Mouse (Mus musculus) MN1 (cell line): ENCODE results near the gene Ccdc78.

Source experiments
- DNase-seq: peaks from one replicate; pipeline ENCODE4 v3.0.0-alpha.2; 2016; ENCODE audit warnings: low spot score

The Ccdc78 gene

DNA sequence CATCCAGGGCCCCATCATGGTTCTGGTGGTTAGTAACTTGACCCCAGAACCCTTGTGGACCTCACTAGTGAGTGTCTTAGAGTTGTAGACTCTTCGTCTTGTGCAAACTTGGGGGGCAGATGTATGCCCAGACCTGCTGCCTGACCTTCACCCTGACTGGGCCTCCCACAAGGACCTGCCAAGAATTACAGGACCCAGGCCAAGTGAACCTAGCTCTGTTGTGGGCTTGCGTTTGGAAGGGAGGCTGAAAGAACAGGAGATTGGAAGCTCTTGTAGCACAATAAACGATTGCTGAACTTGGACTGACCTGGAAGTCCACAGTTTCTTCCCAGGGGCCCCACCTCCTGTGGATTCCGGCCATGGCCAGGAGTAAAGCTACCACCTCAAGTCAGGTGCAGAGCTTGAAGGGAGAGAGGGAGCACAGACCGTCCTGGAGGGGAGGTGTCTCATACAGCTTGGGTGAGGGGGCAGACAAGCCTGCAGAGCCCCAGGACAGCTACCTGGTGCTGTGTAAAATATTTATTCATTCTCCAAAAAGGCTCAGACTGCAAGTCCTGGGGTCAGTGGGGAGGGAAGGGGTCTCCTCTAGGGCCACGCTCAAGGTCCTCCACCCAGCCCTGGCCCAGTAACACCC, 47.7 kb downstream of the Ccdc78 start:
- DNase-seq = no peak

DNA sequence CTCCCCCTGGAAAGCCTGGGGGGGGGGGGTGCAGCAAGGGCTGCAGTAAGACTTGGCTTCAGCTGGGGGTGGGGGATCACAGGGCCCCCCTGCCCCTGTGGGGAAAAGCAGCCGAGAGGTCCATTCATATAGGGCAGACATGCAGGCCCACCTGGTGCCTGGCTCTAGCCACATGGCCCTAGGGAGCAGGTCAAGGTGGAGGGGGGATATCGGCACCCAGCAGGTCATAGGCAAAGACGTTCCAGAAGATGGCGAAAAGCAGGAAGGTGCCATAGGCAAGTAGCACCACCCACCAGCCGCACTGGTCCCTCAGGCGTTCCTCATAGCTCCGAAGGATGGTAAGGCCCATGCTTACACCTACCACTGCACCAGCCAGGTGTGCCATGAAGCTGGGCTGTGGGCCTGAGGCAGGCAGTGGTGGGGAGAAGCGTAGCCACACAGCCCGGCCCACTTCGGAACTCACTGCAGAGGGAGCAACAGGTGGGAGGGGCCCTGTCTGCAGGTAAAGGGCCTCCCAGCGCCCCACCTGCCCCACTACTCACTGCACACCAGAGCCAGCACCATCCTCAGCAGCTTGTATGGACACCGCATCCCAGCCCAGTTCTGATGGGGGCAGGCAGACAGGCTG, 48.3 kb downstream of the Ccdc78 start:
- no peak for DNase-seq

DNA sequence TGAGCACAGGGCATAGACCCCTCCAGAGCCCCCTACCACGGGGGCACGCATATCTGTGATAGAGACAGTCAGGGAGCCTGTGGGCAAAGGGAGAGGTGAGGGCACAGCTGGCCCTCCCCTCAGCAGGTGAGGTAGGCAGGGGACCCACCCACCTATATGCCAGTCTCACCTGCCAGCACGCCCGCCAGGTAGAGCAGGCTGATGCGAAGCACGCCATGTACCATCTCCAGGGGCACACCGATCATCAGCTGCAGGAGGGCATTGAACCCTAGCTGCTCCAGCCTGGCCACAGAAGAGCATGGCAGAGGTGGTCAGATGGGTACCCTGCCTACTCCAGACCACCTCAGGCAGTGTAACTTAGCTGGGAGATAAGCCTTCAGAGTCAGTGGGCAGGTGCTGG, 48.9 kb downstream of the Ccdc78 start:
- DNase-seq = no peak

DNA sequence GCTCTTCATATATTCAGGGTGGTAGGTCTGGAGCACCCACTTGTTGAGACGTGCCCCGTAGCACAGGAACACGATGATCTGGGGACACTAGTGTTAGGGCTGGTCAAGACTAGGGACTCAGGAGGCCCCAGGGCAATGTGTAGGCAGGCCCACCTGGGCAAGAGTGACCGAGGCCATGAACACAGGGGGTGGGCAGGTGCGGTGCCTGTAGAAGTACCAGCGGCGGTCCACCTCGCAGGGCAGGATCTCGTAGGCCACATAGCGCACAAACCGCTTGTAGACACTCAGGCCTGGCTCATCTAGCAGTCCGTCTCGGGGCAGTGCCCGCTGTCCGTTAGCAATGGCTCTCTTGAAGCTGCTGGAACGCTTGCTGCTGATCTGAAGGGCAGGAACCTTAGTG, 49.4 kb downstream of the Ccdc78 start:
- no peak for DNase-seq

DNA sequence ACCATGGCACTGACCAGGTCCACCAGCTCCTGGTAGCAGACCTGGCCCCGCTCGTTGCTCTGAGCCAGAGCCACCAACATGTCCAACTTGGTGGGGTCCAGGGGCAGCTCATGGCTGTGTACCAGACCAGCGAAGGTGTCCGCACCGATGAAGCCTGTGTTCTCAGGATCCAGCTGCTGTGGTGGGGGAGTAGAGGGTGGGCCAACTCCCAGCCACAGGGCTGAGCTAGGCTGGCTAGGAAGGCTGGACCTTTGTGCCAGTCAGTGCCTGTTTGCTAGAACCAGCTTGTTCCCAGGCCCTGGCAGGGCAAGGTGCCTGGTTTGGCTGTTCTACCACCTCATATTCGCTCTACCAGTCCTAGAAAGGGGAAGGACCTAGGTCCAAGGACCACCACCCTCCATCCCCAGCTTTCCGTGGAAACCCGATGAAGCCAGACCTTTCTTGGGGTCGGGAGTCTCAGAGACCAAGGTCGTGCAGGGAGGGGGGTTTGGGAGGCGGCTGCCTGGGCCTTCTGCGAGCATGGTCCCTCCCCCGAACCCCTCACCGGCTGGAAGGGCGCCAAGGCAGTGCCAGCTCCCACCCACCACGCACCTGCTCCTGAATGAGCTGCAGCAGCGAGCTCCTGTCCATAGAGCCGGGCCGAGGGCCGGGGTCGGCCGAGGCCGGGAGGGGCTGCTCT, 50.2 kb downstream of the Ccdc78 start:
- no peak for DNase-seq

DNA sequence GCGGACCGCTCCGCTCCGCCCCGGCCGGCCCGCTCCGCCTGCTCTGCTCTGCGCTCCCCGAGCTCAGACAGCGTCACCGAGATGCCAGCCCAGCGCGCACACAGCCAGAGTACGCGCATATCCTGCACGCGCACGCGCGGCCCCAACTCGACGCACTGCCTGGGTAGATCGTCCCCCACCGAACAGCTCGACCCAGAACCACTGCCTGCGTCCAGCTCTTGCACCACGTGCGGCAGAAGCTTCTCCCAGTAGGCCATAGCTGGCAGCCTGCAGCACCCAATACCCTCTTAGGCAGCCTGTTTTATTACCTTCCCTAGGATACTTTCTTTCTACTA, 50.7 kb downstream of the Ccdc78 start, which contains the start of gene Rhbdl1:
TSS of gene Rhbdl1 (minus strand) at position 220 of the 335 bp plus-strand sequence.
- no peak for DNase-seq

DNA sequence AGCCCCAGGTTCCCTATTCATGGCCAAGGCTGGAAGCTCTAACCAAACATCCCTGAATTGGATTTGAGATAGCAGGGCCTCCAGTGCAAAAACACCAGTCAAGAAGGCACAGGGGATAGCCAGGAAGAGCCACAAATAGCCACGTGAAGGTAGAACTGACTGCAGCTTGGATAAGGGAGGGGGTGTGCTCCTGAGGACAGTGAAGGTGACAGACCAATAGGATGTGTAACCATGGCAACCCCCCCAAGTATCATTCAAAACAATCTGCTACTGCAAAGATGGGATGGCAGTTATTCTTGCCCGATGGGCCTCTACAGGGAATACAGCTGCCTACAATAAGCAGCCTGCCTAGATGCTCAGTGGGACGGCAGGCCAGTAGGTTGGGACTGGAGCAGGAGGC, 51.2 kb downstream of the Ccdc78 start:
- DNase-seq = no peak

DNA sequence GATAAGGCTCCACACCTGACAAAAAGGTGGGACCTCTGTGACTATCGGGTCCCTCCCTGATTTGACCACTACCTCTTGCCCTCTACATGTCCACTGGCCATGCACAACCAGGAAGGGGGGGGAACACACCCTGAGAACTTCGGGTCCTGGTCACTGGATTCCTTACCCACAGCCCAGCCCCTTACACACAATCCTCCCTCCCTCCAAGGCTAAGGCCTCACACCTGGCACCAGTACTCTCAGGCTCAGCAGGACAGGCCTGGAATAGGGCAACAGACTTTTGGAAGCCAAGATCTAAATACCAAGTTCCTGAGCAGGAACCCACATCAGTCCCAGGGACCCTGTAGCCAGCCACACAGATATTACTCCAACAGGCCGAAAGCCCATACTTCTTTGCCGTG, 52.5 kb downstream of the Ccdc78 start:
- no peak for DNase-seq

DNA sequence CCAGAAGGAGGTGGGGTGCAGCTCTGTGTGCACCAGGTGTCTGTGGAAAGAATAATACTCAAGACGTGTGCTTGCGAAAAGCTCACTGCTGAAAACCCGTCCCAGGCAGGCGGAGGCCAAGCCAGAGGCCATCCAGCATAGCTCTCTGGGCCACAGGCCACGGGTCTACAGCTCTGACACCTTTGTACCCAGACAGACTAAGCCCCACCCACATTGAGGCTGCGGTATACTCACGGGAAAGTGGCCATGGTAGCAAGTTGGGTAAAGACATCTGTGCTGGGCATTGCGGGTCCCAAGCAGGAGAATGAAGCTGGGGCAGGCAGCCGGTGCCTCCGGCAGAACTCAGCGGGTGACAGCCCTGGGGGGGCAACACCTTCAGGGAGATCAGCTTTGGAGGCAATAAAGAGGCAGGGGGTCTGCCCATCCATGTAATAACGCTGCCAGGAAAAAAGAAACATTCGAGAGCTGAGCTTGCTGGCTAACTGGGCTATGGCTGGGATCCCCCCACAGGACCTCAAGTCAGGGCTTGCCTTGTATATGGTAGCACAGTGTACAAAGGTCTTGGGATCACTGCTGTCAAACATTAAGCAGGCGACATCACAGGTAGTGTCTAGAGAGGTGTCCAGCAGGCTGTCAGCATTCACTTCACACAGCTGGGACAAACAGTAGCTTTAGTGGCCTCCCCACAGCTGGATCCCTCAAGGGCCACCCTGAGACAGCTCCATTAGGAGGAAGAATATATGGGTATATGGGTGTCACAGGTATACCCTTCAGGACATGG, 53.3 kb downstream of the Ccdc78 start:
- no peak for DNase-seq
